Mouse (Mus musculus) adrenal gland, adult 18-20 months (tissue): ENCODE data around the gene Itgad. TPM values are rescaled to one million over a fixed set of nuclear protein-coding genes. Genes with fewer than 3 reads are reported as not detected.

Experiments
- total RNA-seq, 2 experiments: library from RNA; stranded (reverse); gene quantifications; 1 replicate in 1 of 2; 2 replicates in 1 of 2; pipeline ENCODE4 v1.2.3; 2021

Itgad gene
- total RNA-seq, 2 experiments from 2014 or later = 0.22 TPM; not detected in 1

Other genes with a start within 250 kb of the Itgad start
- 10 to 100 TPM; 27.1 to 30.2 TPM for gene Kat8, start 241.9 kb upstream of the Itgad start, total RNA-seq
- gene Prss8, start 224.3 kb upstream of the Itgad start, total RNA-seq = under 1 TPM in 1 of 2 experiments, not detected in 1; 0.23 TPM
- gene Prss36, start 207.7 kb upstream of the Itgad start, total RNA-seq = 10 to 100 TPM in 1 of 2 experiments, 1 to 10 TPM in 1; 6.2 to 11.4 TPM
- gene Fus, start 186.9 kb upstream of the Itgad start, total RNA-seq = 100 to 1,000 TPM; 150 to 153 TPM
- 1 to 10 TPM in 1 of 2 experiments, under 1 TPM in 1; 0.83 to 3.7 TPM for gene Pycard, start 160.5 kb upstream of the Itgad start, total RNA-seq
- gene Trim72, start 150.4 kb upstream of the Itgad start, total RNA-seq = under 1 TPM in 1 of 2 experiments, not detected in 1; 0.29 TPM
- gene Itgam, start 91.7 kb upstream of the Itgad start, total RNA-seq = 1 to 10 TPM; 4.9 to 6.9 TPM
- under 1 TPM in 1 of 2 experiments, not detected in 1; 0.10 TPM for gene Gm49368, start 91.7 kb upstream of the Itgad start, total RNA-seq
- 1 to 10 TPM; 1.7 to 6.2 TPM for gene Itgax, start 24.8 kb upstream of the Itgad start, total RNA-seq
- gene Cox6a2, start 52.0 kb downstream of the Itgad start, total RNA-seq = 1 to 10 TPM; 3.3 to 6.3 TPM
- 10 to 100 TPM; 17.7 to 23.2 TPM for gene Armc5, start 83.0 kb downstream of the Itgad start, total RNA-seq
- gene 9130023H24Rik, start 83.7 kb downstream of the Itgad start, total RNA-seq = 1 to 10 TPM; 5.2 to 6.0 TPM
- gene Tgfb1i1, start 92.4 kb downstream of the Itgad start, total RNA-seq = 10 to 100 TPM; 19.0 to 30.6 TPM
- 1 to 10 TPM in 1 of 2 experiments, not detected in 1; 1.3 TPM for gene Slc5a2, start 111.3 kb downstream of the Itgad start, total RNA-seq
- gene BC017158, start 143.8 kb downstream of the Itgad start, total RNA-seq = 10 to 100 TPM; 26.6 to 31.4 TPM